Mouse (Mus musculus) MEL (cell line): Measurements from ENCODE around the gene Kcnk10. TPM values are rescaled to one million over a fixed set of nuclear protein-coding genes. Genes with fewer than 3 reads are reported as not detected.

ENCODE experiments used
- DNase-seq: peaks from one replicate; pipeline ENCODE4 v3.0.0; 2011; ENCODE audit warnings: low read depth, low spot score
- H3K27ac ChIP-seq: 2 replicates; pipeline ENCODE4 v1.5.1; 2012; ENCODE audit warnings: low read depth, mild to moderate bottlenecking, control low read depth, low read length, moderate library complexity; ENCODE audit not compliant: control insufficient read depth
- H3K27me3 ChIP-seq, 2 experiments: fragments of 150-350 bp in 1 of 2; sonication (generic) in 1 of 2; 2 replicates each; pipeline ENCODE4 v1.6.1; 2012; ENCODE audit warnings: low read length in 2 of 2, mild to moderate bottlenecking in 2 of 2, improper control_type of control experiment in 1 of 2, moderate library complexity in 1 of 2; ENCODE audit not compliant: insufficient read depth in 2 of 2, control insufficient read depth in 1 of 2
- H3K36me3 ChIP-seq, 2 experiments: 2 replicates each; pipeline ENCODE4 v1.6.1; 2012 to 2014; ENCODE audit warnings: low read length in 2 of 2, improper control_type of control experiment in 1 of 2, inconsistent platforms in 1 of 2, mild to moderate bottlenecking in 1 of 2; ENCODE audit not compliant: insufficient read depth in 2 of 2, control insufficient read depth in 1 of 2
- H3K4me1 ChIP-seq, 2 experiments: fragments of 150-350 bp in 1 of 2; sonication (generic) in 1 of 2; 2 replicates each; pipeline ENCODE4 v1.6.1; 2012; ENCODE audit warnings: low read length in 2 of 2, improper control_type of control experiment in 1 of 2, mild to moderate bottlenecking in 1 of 2; ENCODE audit not compliant: insufficient read depth in 2 of 2, control insufficient read depth in 1 of 2
- H3K4me3 ChIP-seq, 2 experiments: fragments of 150-350 bp in 1 of 2; sonication (generic) in 1 of 2; 2 replicates each; pipeline ENCODE4 v1.5.1; 2012; ENCODE audit warnings: low read depth in 2 of 2, low read length in 2 of 2, mild to moderate bottlenecking in 2 of 2, moderate library complexity in 2 of 2, control low read depth in 1 of 2, improper control_type of control experiment in 1 of 2; ENCODE audit not compliant: control insufficient read depth in 1 of 2, insufficient read depth in 1 of 2
- H3K79me2 ChIP-seq: 2 replicates; pipeline ENCODE4 v1.6.1; 2012; ENCODE audit warnings: mild to moderate bottlenecking, low read length, moderate library complexity; ENCODE audit not compliant: control insufficient read depth, poor library complexity, insufficient read depth
- H3K9ac ChIP-seq: 2 replicates; pipeline ENCODE4 v1.6.1; 2012; ENCODE audit warnings: low read depth, mild to moderate bottlenecking, control low read depth, low read length, moderate library complexity; ENCODE audit not compliant: control insufficient read depth, poor library complexity, severe bottlenecking
- H3K9me3 ChIP-seq: fragments of 150-350 bp; sonication (generic); replicated peaks from 2 replicates; pipeline ENCODE4 v1.6.1; 2012; ENCODE audit warnings: mild to moderate bottlenecking, low read length, improper control_type of control experiment, moderate library complexity; ENCODE audit not compliant: insufficient read depth
- BHLHE40 ChIP-seq: IDR thresholded peaks from 2 replicates; pipeline ENCODE4 v1.6.1; 2012; ENCODE audit warnings: low read depth, mild to moderate bottlenecking, inconsistent platforms, low read length, improper control_type of control experiment, borderline replicate concordance
- CTCF ChIP-seq, 3 experiments: IDR thresholded peaks in 2 of 3; conservative IDR thresholded peaks in 1 of 3; 2 replicates each; pipeline ENCODE4 v1.5.1; 2011 to 2012; ENCODE audit warnings: low read length in 3 of 3, low read depth in 2 of 3, mild to moderate bottlenecking in 2 of 3, improper control_type of control experiment in 1 of 3, inconsistent platforms in 1 of 3, mixed read lengths in 1 of 3, moderate library complexity in 1 of 3; ENCODE audit not compliant: control insufficient read depth in 1 of 3, insufficient read depth in 1 of 3, poor library complexity in 1 of 3, severe bottlenecking in 1 of 3
- E2F4 ChIP-seq: IDR thresholded peaks from 2 replicates; pipeline ENCODE4 v1.6.1; 2011; ENCODE audit warnings: low read depth, low read length, improper control_type of control experiment, borderline replicate concordance
- ETS1 ChIP-seq: IDR thresholded peaks from 2 replicates; pipeline ENCODE4 v1.6.1; 2012; ENCODE audit warnings: low read depth, mild to moderate bottlenecking, inconsistent platforms, low read length, improper control_type of control experiment, moderate library complexity
- MAFK ChIP-seq: IDR thresholded peaks from 2 replicates; pipeline ENCODE4 v1.6.1; 2011; ENCODE audit warnings: low read depth, mild to moderate bottlenecking, low read length, improper control_type of control experiment, borderline replicate concordance
- MAZ ChIP-seq: IDR thresholded peaks from 2 replicates; pipeline ENCODE4 v1.6.1; 2012; ENCODE audit warnings: low read depth, mild to moderate bottlenecking, inconsistent platforms, low read length, improper control_type of control experiment
- NELFE ChIP-seq: IDR thresholded peaks from 2 replicates; pipeline ENCODE4 v1.6.1; 2011; ENCODE audit warnings: low read depth, low read length, improper control_type of control experiment
- POLR2AphosphoS5 ChIP-seq: IDR thresholded peaks from 2 replicates; pipeline ENCODE4 v1.6.1; 2012; ENCODE audit warnings: low read depth, borderline replicate concordance, mild to moderate bottlenecking, inconsistent platforms, low read length, moderate library complexity, mixed read lengths
- RCOR1 ChIP-seq: IDR thresholded peaks from 2 replicates; pipeline ENCODE4 v1.6.1; 2012; ENCODE audit warnings: low read depth, mild to moderate bottlenecking, inconsistent platforms, low read length, improper control_type of control experiment
- TCF12 ChIP-seq: IDR thresholded peaks from 2 replicates; pipeline ENCODE4 v1.6.1; 2014; ENCODE audit warnings: low read depth, mild to moderate bottlenecking, inconsistent platforms, low read length, improper control_type of control experiment, moderate library complexity
- UBTF ChIP-seq: IDR thresholded peaks from 2 replicates; pipeline ENCODE4 v1.6.1; 2012; ENCODE audit warnings: low read depth, mild to moderate bottlenecking, inconsistent platforms, low read length, improper control_type of control experiment, moderate library complexity, borderline replicate concordance; ENCODE audit not compliant: insufficient read depth
- USF1 ChIP-seq: IDR thresholded peaks from 2 replicates; pipeline ENCODE4 v1.6.1; 2014; ENCODE audit warnings: low read depth, mild to moderate bottlenecking, inconsistent platforms, low read length, improper control_type of control experiment, moderate library complexity
- USF2 ChIP-seq, 2 experiments: IDR thresholded peaks; 2 replicates each; pipeline ENCODE4 v1.6.1; 2011 to 2012; ENCODE audit warnings: improper control_type of control experiment in 2 of 2, low read length in 2 of 2, borderline replicate concordance in 1 of 2, inconsistent platforms in 1 of 2, low read depth in 1 of 2, mild to moderate bottlenecking in 1 of 2; ENCODE audit not compliant: insufficient read depth in 1 of 2
- ZC3H11A ChIP-seq: IDR thresholded peaks from 2 replicates; pipeline ENCODE4 v1.6.1; 2012; ENCODE audit warnings: low read depth, mild to moderate bottlenecking, inconsistent platforms, low read length, improper control_type of control experiment
- polyA plus RNA-seq, 2 experiments: library from polyadenylated mRNA; stranded (reverse) in 1 of 2; unstranded in 1 of 2; fragments of >175 nt in 1 of 2; fragments of >200 nt in 1 of 2; gene quantifications; 2 replicates each; pipeline versions ENCODE4 v1.2.1 to v1.2.4; 2012; ENCODE audit warnings: low replicate concordance in 2 of 2, low read depth in 1 of 2; ENCODE audit not compliant: insufficient read length in 2 of 2, insufficient read depth in 1 of 2, missing spikeins in 1 of 2
- total RNA-seq: library from RNA; depleted of rRNA; stranded (reverse); fragments of 300-350 nt; gene quantifications from 2 replicates; pipeline ENCODE4 v1.2.3, GENCODE M21; 2012

Kcnk10 gene
- total and polyA plus RNA-seq, 3 experiments, result not detected

DNA sequence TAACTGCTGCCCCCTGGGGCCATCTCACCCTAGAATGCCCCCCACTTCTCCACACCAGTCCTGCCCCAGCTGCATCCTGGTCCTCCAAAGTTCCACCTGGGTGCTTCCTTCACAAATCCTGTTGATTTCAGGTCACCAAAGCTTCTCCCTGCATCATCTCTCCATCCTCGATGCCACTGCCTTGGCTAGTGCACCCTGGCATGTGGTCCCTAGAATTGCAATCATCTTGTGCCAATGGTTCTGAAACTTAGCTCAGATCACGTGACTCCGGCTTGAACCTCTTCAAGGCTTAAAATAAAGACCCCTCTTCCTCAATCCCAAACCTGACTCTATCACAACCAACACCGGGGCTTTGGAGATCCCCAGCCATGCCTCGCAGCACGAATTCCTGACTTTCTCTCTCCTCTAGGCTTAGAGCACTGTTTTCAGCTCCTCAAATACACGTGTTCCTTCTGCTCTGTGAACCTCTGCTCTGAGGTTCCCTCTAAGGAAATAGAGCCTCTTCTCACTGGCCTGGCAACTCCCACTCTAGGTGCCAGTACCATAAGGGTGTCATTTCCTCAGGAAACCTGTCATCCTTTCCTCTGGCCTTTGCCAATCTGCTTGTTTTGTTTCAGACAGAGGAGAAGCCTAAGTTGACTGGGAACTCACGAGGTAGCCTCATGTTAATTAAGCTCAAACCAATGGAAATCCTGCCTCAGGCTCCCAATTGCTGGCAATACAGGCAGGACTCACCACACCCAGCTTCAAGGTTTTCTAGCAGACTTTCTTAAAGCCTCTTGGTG is 6.0 kb downstream of the Kcnk10 start:
- H3K4me3 ChIP-seq, result no peak overlapping the region
- no peak for DNase-seq
- H3K27me3 ChIP-seq, result no peaks in the 10 kb centered on the region
- H3K36me3 ChIP-seq, result no peaks in the 10 kb centered on the region
- H3K9me3 ChIP-seq, result no peaks in the 10 kb centered on the region
- H3K79me2 ChIP-seq, result no peaks in the 10 kb centered on the region
- H3K4me1 ChIP-seq, result no peaks in the 10 kb centered on the region
- no peak overlapping the region for H3K27ac ChIP-seq
- no peak for TF ChIP-seq TCF12
- no peak for TF ChIP-seq MAZ
- no peak for TF ChIP-seq BHLHE40
- no peak for TF ChIP-seq MAFK
- no peak for TF ChIP-seq ETS1
- TF ChIP-seq E2F4, result no peak
- no peak for TF ChIP-seq NELFE
- no peak for TF ChIP-seq ZC3H11A
- H3K9ac ChIP-seq, result no peak overlapping the region

DNA sequence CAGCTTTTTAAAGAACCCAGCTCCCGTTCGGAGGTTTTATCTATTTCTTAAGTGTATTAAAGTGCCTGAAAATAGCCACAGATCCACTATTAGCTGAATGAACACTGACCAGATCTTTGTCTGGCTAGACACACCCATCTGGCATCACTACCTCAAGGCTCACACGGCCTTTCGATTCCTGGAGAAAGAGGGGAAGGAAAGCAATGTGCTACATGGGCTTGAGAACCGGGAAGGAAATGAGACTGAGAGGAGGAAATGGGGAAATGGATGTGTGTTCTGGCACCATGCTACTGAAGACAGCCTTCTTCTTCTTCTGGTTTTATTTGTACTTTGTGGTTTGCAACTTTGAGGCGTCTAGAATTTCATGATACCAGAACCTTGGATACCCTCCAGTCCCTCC is 8.7 kb downstream of the Kcnk10 start:
- DNase-seq, result no peak
- Histone ChIP-seq H3K9me3 (no peaks in the 10 kb centered on the region), H3K4me1 (no peaks in the 10 kb centered on the region)
- TF ChIP-seq RCOR1, result no peak
- no peak for TF ChIP-seq MAZ
- TF ChIP-seq UBTF, result no peak
- TF ChIP-seq USF1, result no peak
- TF ChIP-seq USF2 (IDR thresholded peaks at IDR 0.05; ENCODE audit: borderline replicate concordance in 1 of 2, insufficient read depth in 1 of 2, low read depth in 1 of 2, low read length in 2 of 2), result no peak
- no peak for TF ChIP-seq CTCF (IDR thresholded peaks at IDR 0.05 in 2 of 3, conservative IDR thresholded peaks at IDR 0.05 in 1 of 3; ENCODE audit: control insufficient read depth in 1 of 3, insufficient read depth in 1 of 3, low read depth in 2 of 3, low read length in 3 of 3, poor library complexity in 1 of 3, severe bottlenecking in 1 of 3)
- TF ChIP-seq POLR2AphosphoS5, result no peak
- TF ChIP-seq, all 39 proteins: peak for 0
- Histone ChIP-seq H3K27me3 (no peaks in the 10 kb centered on the region), H3K36me3 (no peaks in the 10 kb centered on the region), H3K4me3 (no peak overlapping the region), H3K79me2 (no peaks in the 10 kb centered on the region), H3K9ac (no peak overlapping the region), H3K27ac (no peak overlapping the region)
